Mouse (Mus musculus) stomach, postnatal 0 days (tissue): ENCODE measurements around the gene Gyg. TPM values are rescaled to one million over a fixed set of nuclear protein-coding genes. Genes with fewer than 3 reads are reported as not detected.

Source experiments
- ATAC-seq: fragments of 200-750 bp; cut with Nextera tagmentation; 2 replicates; pipeline ENCODE4 v1.8.0; 2017; ENCODE audit not compliant: low FRiP score, low TSS enrichment
- DNase-seq: peaks from one replicate; pipeline ENCODE4 v3.0.0-alpha.2; 2016; ENCODE audit warnings: low spot score
- H3K27ac ChIP-seq: fragments of 300-500 bp; sonication (generic); replicated peaks from 2 replicates; pipeline ENCODE4 v1.5.1; 2014; ENCODE audit warnings: mild to moderate bottlenecking, control low read depth
- H3K27me3 ChIP-seq: fragments of 300-500 bp; sonication (generic); 2 replicates; pipeline ENCODE4 v1.6.1; 2014; ENCODE audit warnings: low read length; ENCODE audit not compliant: control insufficient read depth, insufficient read depth
- H3K36me3 ChIP-seq: fragments of 300-500 bp; sonication (generic); 2 replicates; pipeline ENCODE4 v1.6.1; 2014; ENCODE audit warnings: low read length, mixed read lengths; ENCODE audit not compliant: control insufficient read depth, insufficient read depth
- H3K4me1 ChIP-seq: fragments of 300-500 bp; sonication (generic); replicated peaks from 2 replicates; pipeline ENCODE4 v1.6.1; 2014; ENCODE audit warnings: antibody characterized with exemption; ENCODE audit not compliant: control insufficient read depth, insufficient read depth
- H3K4me2 ChIP-seq: fragments of 300-500 bp; sonication (generic); replicated peaks from 2 replicates; pipeline ENCODE4 v1.6.1; 2014; ENCODE audit warnings: low read depth, mild to moderate bottlenecking, control low read depth, moderate library complexity
- H3K4me3 ChIP-seq: fragments of 300-500 bp; sonication (generic); 2 replicates; pipeline ENCODE4 v1.5.1; 2014; ENCODE audit warnings: low read depth, low read length, control low read depth
- H3K9ac ChIP-seq: fragments of 300-500 bp; sonication (generic); 2 replicates; pipeline ENCODE4 v1.6.1; 2014; ENCODE audit warnings: mild to moderate bottlenecking, low read length, control low read depth, mixed read lengths
- H3K9me3 ChIP-seq: fragments of 300-500 bp; sonication (generic); 2 replicates; pipeline ENCODE4 v1.6.1; 2016; ENCODE audit warnings: low read length; ENCODE audit not compliant: control insufficient read depth
- CTCF ChIP-seq: IDR thresholded peaks from 2 replicates; pipeline ENCODE4 v1.5.1; 2016; ENCODE audit warnings: antibody characterized with exemption, low read depth, mild to moderate bottlenecking, moderate library complexity
- EP300 ChIP-seq: optimal IDR thresholded peaks from 2 replicates; pipeline ENCODE3; 2016; ENCODE audit warnings: antibody characterized with exemption
- WGBS: fragments of 180-500 bp; shearing (Covaris S2); extraction: QIAGEN DNeasy Blood & Tissue Kit; methylation state at CpG from one replicate; pipeline ENCODE4 v1.1.7; 2014; 5-methylcytosine and 5-hydroxymethylcytosine counted together
- polyA plus RNA-seq: library from polyadenylated mRNA; unstranded; fragments of >200 nt; fragmentation: Nextera tagmentation; extraction: Ambion mirVana; gene quantifications from 2 replicates; pipeline ENCODE4 v1.2.1, GENCODE M21; 2015

Gene Gyg
- polyA plus RNA-seq, 1 experiment from 2014 or later, result 28.5 TPM

DNA sequence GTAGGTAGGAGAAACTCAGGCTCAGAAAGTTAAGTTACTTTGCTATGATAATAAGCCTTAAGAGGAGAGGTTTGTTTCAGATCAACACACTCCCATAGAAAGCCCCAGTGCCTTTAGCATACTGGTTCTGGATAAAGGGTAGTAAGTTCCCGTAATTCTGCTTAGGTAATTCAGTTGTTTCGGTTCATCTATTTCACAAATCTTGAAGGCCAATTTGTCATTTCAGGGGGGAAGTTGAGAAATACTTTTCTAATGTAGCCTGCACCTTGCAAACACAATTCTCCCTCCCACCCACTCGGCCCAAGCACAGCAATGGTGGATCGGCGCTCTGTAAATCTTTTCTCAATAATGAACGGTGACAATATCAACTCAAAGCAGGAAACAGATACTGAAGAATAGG is 359 bp upstream of the Gyg start:
- Histone ChIP-seq H3K36me3 (no peaks in the 10 kb centered on the region), H3K4me3 (0 out of 2 replicates have a peak overlapping the region, but pooled peaks have one; percentile 73), H3K27me3 (no peaks in the 10 kb centered on the region), H3K27ac (no peak overlapping the region), H3K9me3 (no peaks in the 10 kb centered on the region), H3K9ac (no peak overlapping the region), H3K4me1 (0 out of 2 replicates have a peak, but pooled peaks cover 3% of the 10 kb centered on the region), H3K4me2 (peak overlapping the region; percentile 80)
- TF ChIP-seq EP300 (no peak), CTCF (no peak)
- 82% methylated on average over 6 of the region's 6 CpGs for WGBS
- DNase-seq, result no peak
- ATAC-seq, result no peak

DNA sequence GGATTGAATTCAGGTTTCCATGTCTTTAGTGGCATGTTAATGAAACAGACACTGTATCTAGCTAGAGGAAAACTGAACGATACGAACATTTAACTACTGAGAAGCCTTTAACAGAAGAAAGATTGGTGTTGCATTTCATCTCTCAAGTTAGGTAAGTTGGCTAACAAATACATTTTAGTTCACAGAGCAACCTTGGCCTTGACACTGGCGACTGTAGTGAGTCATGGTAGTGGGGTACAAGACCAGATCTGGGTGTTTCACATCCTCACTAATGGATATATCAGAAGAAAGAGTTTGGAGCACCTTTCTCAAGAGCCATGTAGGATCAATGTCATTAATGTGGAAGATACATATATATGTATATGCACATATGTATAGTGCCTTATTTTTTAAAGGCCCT is 3.5 kb downstream of the Gyg start:
- Histone ChIP-seq H3K9me3 (no peaks in the 10 kb centered on the region), H3K27ac (no peak overlapping the region), H3K4me2 (no peak overlapping the region), H3K4me3 (no peak overlapping the region), H3K9ac (no peak overlapping the region), H3K27me3 (no peaks in the 10 kb centered on the region), H3K36me3 (no peaks in the 10 kb centered on the region), H3K4me1 (0 out of 2 replicates have a peak, but pooled peaks cover 3% of the 10 kb centered on the region)
- WGBS, result 95% methylated on average over 3 of the region's 3 CpGs
- DNase-seq, result no peak
- ATAC-seq, result no peak
- TF ChIP-seq EP300 (no peak), CTCF (no peak)

DNA sequence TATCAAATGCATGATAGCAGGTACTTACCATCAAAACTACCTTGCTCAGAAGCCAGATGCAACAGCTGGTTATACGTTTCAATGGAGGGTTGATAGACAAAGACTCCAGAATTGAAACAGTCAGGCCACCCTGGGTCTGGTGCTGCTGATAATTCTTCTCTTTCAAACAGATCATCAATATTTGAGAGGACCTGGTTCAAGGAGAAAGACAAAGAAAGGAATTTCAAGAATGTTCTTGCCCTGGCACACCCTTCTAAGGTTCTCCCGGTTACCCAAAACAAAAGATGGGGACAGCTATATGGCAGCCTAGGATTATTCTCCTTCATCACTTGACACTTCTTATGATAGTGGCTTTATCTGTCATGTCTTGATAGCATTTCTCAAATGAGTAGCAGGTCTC is 4.6 kb downstream of the Gyg start:
- DNase-seq (no peak), ATAC-seq (no peak)
- Histone ChIP-seq H3K9ac (no peak overlapping the region), H3K9me3 (no peaks in the 10 kb centered on the region), H3K27ac (no peak overlapping the region), H3K4me3 (no peak overlapping the region), H3K4me1 (0 out of 2 replicates have a peak, but pooled peaks cover 3% of the 10 kb centered on the region), H3K36me3 (no peaks in the 10 kb centered on the region), H3K27me3 (no peaks in the 10 kb centered on the region), H3K4me2 (no peak overlapping the region)
- TF ChIP-seq EP300 (no peak), CTCF (no peak)
- WGBS, result 64% methylated on average over 2 of the region's 2 CpGs

DNA sequence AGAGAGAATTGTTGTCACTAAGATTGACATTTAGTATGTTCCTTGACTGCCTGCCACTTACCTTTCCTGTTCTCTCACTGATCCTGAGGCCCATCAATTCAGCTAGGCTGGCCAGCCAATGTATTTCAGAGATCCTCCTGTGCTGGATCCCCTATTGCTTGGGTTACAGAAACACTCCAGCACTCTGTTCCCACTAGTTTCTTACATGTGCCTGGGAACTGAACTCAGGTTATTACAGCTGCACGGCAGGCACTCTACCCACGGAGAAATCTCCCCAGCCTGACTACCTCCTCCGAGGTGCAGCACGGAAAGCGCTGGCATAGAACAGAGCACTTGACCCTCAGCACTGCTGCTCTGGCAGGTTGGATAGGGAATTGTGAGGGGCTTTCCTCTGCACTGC is 7.5 kb downstream of the Gyg start:
- 90% methylated on average over 5 of the region's 5 CpGs for WGBS
- Histone ChIP-seq H3K4me1 (no peaks in the 10 kb centered on the region), H3K36me3 (no peaks in the 10 kb centered on the region), H3K4me2 (no peak overlapping the region), H3K4me3 (no peak overlapping the region), H3K27ac (no peak overlapping the region), H3K9me3 (no peaks in the 10 kb centered on the region), H3K27me3 (no peaks in the 10 kb centered on the region), H3K9ac (no peak overlapping the region)
- ATAC-seq (no peak), DNase-seq (no peak)
- TF ChIP-seq EP300 (no peak), CTCF (no peak)

DNA sequence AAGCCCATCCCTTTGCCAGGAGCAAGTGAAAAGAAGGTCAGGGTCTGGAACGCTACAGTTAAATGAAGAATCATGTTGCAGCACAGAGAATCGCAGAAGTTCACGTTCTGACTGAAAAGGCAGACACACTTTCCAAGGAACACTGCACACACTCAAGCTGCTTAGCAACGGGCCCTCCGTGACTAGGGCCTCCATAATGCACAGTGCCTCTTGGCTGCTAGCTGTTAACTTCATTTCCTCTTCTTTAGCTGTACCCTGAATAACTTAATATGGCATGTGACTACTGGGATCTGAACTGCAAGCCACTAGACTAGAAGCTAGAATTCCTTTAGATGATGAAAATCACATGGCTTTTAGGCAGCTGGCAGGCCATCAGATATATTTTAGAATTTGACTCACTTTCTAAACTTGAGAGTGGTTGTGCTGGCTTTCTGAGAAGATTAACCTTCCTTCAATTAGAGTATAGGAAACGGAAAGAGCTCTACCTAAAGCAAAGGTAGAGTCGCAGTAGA is 8.2 kb downstream of the Gyg start:
- H3K9me3 ChIP-seq, result no peaks in the 10 kb centered on the region
- H3K4me3 ChIP-seq, result no peak overlapping the region
- no peak for DNase-seq
- no peaks in the 10 kb centered on the region for H3K27me3 ChIP-seq
- no peak overlapping the region for H3K9ac ChIP-seq
- no peak for TF ChIP-seq CTCF
- no peak for TF ChIP-seq EP300
- no peaks in the 10 kb centered on the region for H3K4me1 ChIP-seq
- H3K27ac ChIP-seq, result no peak overlapping the region
- no peak for ATAC-seq
- H3K4me2 ChIP-seq, result no peak overlapping the region
- 70% methylated on average over 7 of the region's 7 CpGs for WGBS
- H3K36me3 ChIP-seq, result no peaks in the 10 kb centered on the region

DNA sequence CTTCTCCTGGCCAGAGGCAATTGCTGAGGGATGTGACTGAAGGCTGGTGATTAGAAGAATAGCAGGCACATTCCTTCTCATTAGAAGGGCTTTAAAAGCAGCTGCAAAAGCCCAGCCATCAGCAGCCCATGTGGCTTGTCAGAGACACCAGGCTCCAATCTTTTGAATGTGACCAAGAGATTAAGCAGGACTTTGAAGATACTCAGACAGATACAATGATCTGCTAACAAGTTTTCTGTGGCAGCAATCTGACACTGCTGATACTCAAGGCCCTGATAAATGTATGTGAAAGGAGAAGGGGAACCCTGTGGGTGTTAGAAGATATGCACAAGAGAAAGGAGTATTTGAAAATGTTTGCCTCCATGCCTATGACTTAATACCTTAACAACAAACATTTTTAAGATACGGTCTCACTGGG is 9.4 kb downstream of the Gyg start:
- Histone ChIP-seq H3K9ac (no peak overlapping the region), H3K9me3 (no peaks in the 10 kb centered on the region), H3K27ac (no peak overlapping the region), H3K36me3 (no peaks in the 10 kb centered on the region), H3K4me3 (no peak overlapping the region), H3K4me1 (no peaks in the 10 kb centered on the region), H3K4me2 (no peak overlapping the region), H3K27me3 (no peaks in the 10 kb centered on the region)
- ATAC-seq (no peak), DNase-seq (no peak)
- 73% methylated on average over 1 of the region's 1 CpGs for WGBS
- TF ChIP-seq EP300, result no peak
- TF ChIP-seq CTCF, result no peak
